Mouse (Mus musculus) heart, postnatal 25 days (tissue): ENCODE results near the gene Grik3. TPM values are rescaled to one million over a fixed set of nuclear protein-coding genes. Genes with fewer than 3 reads are reported as not detected.

ENCODE experiments used
- DNase-seq: peaks from one replicate; pipeline ENCODE4 v3.0.0; 2022; ENCODE audit warnings: low spot score
- intact Hi-C: fragments of 180-260 bp; cut with DNase I; formaldehyde crosslinking; loops from one replicate; pipeline ENCODE4 v1.15.1; 2025
- total RNA-seq, 2 experiments: library from RNA; stranded (reverse); gene quantifications; 2 replicates each; pipeline ENCODE4 v1.2.3; 2021

Gene Grik3
- total RNA-seq, 2 experiments from 2014 or later = 0.11 to 0.13 TPM

DNA sequence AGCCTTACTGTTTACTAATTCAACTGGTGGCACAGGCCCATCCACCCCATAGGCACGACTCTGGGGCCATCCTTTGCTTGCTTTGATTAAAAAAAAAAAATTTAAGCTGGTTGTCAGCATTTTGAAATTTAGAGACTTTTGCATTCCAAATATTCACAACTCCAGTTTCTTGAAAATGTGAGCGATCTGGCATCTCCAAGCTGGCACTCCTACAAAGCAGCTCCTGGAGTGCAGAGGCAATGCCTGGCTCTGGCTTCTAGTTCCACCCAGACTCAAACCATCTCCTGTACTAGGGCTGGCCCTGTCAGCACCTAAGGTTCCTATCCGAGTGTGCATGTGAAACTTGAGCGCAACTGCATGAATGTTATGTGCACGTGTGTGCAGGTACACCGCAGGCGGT is 208.6 kb downstream of the Grik3 start:
- DNase-seq = no peak
- intact Hi-C loops = no loop called here

DNA sequence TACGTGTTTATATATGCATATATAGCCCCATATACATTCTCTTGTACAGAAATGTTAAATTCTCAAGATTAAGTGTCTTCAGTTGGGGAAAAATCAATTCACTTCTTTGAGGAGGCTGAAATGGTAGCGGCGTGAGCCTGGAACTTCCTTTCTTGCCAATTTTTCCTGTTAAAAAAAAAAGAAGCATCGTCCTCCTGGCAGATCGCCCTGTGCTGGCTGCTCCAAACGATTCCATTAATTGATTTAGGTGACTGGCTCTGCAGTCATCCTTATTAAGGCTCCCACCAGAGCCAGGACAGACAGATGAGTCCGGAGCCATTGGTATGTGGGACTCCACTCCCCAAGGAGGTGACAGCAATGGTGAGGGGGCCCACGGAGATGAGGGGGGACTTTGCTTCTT is 209.8 kb downstream of the Grik3 start:
- intact Hi-C loops = no loop called here
- no peak for DNase-seq

DNA sequence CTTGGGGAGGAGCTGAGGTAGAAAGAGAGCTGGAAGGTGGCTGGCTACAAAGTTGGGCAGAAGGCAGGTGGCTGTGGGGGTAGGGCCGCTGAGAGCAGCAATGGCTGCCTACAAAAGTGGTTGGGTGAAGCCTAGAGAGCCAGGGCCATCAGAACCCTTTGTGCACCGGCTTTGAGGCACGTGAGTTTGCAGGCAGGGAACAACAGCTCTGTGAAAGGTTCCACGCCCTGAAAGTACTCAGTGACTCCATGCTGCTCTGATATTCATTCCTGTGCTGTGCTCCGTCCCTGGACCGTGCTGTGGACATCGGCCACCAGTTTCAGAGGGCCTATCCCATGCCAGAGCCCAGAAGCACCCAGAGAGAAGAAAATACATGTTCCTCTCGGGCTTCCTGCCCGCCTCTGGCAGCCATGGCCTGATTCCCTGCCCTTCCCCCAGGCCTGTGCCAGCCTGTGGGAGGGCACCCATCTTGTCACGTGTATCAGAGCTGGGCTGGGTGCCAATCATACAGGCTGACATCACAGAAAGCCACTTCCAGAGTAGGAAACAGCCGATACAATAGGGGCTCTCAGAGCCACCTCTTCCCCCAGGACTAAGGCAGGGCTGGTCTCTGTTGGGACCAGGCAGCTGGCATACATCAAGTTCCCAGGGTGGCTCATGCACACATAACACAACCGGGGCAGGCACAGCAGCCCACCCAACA is 212.3 kb downstream of the Grik3 start:
- peak; percentile 37 for DNase-seq
- intact Hi-C loops = no loop called here

DNA sequence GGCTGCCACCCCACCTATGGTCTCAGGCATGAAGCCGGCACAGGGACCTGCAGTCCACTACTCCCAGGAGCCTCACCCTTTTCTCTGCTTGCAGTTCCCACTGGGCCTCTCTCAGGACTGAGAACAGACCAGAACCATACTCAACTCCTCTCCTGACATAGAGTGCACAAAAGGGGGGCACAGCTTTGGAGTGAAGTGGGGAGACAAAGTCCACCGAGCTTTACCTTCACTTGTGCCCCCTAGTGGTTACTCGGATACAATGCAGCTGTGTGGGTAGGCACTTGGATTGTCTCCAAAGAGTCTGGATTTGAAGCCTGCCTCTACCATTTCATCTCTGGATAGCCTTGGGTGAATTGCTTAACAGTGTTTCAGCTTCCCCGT is 212.8 kb downstream of the Grik3 start:
- intact Hi-C loops = no loop called here
- DNase-seq = no peak

DNA sequence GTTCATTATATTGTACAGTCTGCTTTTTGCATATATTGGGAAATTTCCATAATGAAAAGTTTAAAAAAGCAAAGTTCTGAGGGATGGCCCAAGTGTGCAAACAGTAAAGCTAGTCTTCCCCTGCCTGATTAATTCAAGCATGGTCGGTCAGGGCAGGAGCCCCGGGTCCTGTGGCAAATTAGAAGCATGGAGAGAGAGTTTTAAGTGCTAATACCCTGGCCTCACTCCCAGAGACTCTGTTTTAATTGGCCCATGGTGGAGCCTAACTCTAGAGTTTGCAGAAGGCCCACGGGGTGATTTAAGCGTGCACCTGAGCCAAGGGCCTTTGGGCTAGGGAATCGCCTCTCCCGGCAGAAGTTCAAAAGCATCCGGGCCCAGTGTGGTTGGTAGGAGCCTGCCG is 215.2 kb downstream of the Grik3 start:
- DNase-seq = no peak
- intact Hi-C loops = no loop called here

DNA sequence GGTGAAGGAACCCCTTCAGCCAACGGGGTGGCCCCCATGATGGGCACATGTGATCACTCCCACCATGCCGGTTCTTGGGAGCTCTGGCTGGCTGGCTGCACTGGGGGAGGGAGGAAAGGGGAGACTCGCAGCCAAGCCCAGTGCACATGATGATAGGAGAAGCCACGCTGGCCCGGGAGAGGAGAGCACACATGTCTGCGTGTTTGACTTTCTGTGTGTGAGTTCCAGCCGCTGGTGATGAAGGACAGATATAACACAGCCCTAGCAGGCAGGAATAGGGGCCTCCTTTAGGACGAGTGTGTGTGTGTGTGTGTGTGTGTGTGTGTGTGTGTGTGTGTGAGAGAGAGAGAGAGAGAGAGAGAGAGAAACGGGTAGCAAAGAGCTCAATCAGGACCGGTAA is 219.2 kb downstream of the Grik3 start:
- no peak for DNase-seq
- intact Hi-C loops = no loop called here

DNA sequence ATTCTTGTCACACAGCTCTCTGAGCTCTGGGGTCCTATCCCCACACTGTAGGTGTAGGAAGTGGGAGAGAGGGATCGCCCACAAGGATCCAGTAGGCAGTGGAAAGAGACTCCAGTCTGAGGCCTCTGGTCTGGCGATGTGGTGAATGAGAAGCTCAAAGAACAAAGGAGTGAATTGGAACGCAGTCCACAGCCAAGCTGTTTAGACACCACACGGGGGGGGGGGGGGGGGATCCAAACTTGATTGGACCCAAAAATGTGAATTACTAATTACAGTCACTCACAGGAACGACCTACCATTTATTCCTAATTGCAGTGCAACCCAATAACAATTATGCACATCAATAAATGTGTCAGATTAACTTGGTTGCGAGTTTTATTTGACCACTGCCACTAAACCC is 227.4 kb downstream of the Grik3 start:
- DNase-seq = no peak
- intact Hi-C loops = no loop called here

DNA sequence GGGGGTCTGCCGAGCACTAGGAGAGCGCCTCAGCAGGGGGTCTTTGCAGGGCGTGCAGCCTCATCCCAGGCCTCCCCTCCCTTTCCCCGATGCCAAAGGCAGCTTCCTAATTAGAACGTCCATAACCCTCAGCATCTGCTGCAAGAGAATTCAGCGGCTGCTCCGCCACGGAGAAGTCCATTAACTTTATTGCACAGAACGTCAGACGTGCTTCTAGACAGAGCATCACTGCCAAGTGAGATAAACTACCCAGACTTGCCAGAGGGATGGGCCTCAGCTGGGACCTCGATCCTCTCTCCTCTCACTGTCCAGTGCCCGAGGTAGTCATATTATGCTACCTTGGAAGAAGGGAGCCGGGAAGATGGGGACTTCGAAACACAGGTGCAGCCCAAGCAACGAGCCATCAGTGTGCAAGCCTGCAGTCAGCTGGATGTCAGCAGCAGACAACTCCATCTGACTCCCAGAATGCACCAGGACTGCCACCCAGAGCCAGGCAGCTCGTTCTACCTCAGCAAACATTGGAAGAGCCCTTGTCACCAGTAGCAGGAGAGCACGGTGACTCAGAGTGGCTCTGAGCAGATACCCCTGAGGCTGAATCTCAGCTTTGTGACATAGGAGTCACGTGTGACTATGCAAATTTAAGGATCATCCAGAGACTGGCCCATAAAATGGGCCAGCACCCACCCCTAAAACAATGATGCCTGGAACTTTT is 228.1 kb downstream of the Grik3 start:
- DNase-seq = no peak
- intact Hi-C loops = no loop called here

DNA sequence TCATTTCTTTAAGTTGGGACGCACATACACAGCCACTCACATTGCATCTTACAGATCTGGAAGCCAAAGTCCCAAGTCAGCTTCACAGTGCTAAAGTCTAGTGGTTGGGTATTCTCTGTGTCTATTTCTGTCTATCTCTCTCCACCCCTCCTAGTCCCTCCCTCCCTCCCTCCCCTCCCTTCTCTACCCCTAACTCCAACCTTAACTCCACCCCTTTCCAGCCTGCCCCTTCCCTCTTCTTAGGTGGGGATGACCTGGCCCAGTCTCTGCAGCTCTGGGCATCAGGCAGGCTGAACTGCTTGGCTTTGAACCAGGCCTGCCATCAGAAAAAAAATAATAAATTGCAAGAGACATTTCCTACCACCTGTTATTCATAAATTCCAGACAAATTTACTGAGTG is 235.7 kb downstream of the Grik3 start:
- intact Hi-C loops = no loop called here

DNA sequence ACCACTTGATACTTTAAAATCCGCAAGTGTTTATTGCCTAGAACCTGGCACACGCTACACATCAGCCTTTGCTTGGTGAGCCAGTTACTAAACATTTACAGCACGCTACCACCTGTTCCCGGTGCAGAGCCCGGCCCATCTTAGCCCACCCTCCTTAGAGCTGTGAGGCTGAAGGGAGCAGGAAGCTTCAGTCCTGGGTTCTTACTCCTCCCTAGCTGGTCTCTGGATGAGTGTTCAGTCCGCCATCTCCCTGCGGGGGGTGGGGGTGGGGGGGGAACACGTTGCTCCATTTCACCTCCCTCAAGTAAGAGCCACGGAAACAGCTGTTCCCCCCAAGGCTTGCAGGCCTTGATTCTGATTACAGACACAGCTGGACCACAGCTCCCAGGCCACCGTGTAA is 236.5 kb downstream of the Grik3 start:
- DNase-seq = no peak
- intact Hi-C loops = no loop called here

More for the DNA sequence above, 235.7 kb downstream of the Grik3 start:
- DNase-seq = no peak

DNA sequence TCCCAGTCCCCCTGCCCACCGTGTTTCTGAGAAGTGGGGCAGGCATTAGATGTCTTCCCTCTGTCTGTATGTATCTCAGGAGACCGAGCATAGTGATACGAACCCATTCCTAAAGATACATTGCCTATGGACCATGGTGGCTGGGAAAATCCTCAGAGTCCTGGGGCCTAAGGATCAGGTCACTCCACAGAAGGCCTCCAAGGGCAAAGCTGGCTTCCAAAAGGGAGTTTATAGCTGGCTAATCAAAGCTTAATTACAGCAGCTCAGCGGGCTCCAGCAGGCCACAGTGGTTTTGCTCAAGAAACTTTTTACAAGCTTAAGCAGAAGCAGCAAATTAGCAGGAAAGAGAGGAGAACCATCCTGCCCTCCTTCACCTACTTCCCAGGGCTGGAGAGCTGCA is 237.1 kb downstream of the Grik3 start:
- intact Hi-C loops = no loop called here
- DNase-seq = no peak

DNA sequence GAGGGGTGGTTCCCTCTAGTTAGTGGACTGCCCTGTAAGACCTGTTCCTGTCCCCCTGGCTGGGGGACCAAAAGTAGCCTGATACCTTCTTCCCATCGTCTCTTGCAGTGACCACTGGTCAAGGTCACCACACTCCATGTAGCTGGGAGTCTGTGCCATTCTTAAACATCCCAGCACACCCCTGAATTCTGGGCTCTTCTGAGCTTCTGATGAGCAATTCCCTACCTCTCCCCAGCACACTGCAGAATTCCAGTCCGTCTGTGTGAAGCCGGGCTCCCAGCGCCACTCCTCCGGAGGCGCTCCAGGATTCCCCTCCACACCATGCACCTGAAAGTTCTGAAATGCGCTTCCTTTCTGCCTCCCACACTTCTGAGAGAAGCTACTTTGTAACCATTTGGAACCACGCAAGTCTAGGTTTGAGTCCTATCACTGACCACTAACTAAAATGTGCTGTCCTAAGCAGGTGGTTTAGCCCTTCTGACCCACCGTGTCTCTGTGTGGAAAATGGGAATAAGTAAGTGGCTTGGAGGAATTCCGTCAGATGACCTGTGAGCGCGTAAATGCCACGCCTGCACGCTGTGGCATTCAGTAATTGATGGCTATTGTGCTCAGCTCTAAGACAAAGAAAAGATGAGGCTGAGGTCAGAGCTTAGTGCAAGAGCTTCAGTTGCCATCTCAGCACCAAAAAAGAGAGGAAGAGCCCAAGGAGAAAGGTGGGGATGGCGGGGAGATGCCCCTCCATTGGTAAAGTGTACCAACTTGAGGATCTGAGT is 237.8 kb downstream of the Grik3 start:
- DNase-seq = no peak
- intact Hi-C loops = no loop called here

DNA sequence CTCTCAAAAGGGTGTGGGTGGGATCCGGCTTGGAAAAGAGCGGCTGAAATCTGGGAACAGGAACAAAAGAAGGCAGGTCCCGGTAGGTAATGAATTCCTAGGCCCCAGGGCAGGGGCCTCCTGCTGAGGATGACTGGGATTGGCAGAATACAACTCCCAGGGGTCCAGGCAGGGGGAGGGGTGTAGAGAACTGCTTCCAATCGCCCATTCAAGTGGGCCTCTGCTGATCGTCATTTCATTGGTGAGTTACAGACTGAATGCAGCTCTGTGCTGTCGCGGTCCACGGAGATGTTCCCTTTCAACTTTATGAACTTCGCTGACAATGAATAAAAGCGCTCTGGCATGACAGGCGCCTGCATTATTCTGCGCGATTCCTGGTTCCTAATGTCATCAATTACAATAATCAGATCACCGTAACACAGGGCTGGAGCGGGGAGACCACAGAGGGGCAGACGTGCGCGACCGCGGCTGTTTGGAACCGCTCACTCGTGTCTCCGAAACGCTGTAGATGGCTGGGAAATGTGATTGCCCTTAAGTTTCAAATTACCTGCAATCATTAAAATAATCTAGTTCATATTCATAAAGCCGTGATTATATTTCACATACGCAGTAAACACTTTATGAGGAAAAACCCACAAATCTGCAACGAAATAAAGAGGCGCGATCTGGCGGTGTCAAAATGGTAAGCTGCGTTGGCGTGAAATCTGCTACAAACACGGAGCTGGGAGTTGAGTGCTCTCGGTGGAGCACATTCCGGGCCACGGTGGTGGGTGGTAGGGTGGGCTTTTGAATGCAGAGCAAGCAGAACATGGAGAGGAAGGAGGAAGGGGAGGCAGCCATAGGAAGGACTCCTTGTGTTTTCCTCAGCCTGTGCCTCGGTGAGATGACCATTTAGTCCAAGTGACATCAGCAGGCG is 239.1 kb downstream of the Grik3 start:
- intact Hi-C loops = no loop called here

DNA sequence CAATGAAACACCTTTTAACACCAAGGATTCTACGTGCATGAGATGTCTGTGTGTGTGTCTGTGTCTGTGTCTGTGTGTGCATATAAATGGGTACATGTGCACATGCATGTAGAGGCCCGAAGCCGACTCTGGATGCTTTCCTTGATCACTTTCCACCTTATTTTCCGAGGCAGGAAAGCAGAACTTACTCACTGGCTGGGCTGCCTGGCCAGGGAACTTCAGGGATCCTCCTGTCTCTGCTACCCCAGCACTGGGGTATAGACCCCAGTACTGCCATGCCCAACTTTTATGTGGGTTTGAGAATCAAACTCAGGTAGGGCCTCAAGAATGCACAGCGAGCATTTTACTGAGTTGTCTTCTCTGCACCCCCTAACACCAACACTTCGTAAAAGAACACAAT is 240.3 kb downstream of the Grik3 start:
- intact Hi-C loops = no loop called here
- DNase-seq = no peak

More for the DNA sequence above, 239.1 kb downstream of the Grik3 start:
- no peak for DNase-seq

DNA sequence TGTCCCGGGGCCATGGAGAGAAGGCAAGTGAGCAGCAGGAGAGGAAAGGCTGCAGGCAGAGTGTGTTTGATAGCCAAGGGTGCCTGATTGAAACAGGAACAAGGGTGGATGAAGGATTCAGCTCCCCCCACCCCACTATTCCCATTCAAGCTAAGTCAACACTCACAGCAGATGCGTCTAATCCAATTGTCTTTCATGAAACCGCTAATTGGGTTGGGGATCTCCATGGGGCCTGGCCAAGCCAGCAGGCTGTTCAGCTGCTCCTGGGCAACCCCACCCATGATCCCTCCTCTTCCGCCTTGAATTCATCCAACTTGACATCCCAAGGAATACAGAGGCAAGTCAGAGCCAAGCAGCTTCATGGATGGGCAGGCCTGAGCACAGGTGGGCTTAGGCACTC is 246.3 kb downstream of the Grik3 start:
- no peak for DNase-seq
- intact Hi-C loops = no loop called here

DNA sequence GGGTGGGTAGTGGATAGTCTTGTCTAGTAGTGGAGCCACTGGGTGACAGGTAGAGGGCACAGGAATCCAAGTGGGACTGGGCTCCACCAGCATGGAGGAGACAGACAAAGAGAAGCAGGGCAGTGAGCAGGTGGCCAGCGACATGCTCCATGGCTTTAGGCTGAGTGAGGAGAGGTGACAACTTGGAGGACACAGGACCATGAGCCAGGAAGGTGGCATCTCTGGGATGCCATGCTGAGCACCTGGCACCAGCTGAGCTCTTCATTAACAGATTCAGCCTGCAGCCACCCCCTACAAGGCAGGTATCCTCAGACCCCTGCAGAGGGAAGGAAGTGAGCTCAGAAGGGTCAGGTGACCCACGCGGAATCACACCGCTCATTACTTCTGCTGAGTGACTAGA is 248.3 kb downstream of the Grik3 start:
- intact Hi-C loops = no loop called here

DNA sequence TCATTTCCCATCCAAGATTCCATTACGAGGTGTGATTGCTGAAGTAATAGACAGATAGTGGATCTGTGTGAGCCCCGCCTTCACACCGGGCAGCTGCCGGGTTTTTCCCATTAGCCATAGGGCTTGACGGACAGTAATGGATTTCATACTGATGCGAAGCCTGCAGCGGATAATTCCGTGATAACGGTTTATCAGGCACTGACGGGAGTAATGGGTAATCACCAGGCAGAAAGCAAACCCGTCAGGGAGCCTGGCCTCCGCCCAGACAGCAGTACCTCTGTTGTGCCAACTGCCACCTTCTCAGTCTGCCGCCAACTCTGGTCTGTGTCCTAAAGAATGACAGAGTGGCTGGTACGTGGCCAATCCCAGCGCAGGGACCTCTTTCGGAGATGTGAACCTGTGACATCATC is 251.7 kb downstream of the Grik3 start:
- DNase-seq = no peak
- intact Hi-C loops = no loop called here

More for the DNA sequence above, 248.3 kb downstream of the Grik3 start:
- DNase-seq = no peak

DNA sequence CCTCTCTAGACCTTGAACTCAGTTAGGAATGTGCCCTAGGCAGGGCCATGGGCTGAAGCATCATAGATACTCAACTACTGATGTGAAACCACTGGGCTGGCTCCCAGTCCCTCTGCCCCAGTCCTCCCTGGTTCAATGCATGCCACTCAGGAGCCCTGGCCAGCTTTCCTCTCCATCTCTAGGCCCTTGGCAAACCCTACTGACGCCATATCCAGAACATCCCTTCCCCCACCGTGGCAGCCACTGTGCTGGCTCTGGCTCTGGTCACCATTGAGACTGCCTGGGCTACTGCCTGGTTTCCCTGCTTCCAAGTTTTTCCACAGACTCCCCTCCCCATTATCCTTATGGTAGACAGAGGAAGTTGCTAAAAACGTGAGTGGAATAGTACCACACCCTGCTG is 255.4 kb downstream of the Grik3 start:
- no peak for DNase-seq
- intact Hi-C loops = no loop called here

DNA sequence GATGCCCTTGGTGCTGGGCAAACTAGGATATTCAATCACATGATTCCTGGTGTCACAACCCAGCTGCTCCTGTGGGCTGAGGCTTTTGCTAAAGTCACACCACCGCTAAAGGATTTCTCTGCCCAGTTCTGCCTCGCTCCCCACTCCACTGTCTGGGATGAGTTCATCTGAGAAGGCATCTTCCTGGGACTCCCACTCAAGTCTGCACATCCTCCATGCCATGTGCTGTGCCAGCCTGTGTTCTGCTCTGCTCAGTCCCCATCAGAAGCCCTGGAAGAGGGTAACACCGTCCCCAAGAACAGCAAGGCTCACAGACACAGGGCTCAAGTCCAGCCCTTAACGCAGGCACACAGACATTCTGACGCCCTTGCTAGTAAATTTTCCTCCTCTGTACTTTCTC is 265.9 kb downstream of the Grik3 start:
- DNase-seq = no peak
- intact Hi-C loops = no loop called here

DNA sequence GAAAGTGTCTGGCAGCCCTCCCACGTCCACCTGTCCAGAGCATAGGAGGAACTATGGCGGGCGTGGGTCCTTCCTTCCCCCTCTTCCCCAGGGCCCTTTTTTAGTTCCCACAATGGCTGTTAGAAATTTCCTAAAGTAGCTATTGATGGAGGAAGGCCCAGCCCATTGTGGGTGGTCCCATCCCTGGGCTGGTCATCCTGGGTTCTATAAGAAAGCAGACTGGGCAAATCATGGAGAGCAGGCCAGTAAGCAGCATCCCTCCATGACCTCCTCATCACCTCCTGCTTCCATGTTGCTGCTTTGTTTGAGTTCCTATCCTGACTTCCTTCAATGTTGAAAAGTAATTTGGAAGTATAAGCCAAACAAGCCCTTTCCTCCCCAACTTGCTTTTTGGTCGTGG is 269.8 kb downstream of the Grik3 start:
- intact Hi-C loops = no loop called here
- no peak for DNase-seq
